Mouse (Mus musculus) megakaryocyte, embryonic 14.5 days (primary cell): ENCODE data around the gene Tmem150b.

Experiments used
- FLI1 ChIP-seq: IDR thresholded peaks from 2 replicates; pipeline ENCODE4 v1.6.1; 2012; ENCODE audit warnings: low read length, inconsistent platforms, mixed read lengths
- GATA1 ChIP-seq: IDR thresholded peaks from 3 replicates; pipeline ENCODE4 v1.6.1; 2012; ENCODE audit warnings: mixed read lengths, low read length, inconsistent platforms, borderline replicate concordance

DNA sequence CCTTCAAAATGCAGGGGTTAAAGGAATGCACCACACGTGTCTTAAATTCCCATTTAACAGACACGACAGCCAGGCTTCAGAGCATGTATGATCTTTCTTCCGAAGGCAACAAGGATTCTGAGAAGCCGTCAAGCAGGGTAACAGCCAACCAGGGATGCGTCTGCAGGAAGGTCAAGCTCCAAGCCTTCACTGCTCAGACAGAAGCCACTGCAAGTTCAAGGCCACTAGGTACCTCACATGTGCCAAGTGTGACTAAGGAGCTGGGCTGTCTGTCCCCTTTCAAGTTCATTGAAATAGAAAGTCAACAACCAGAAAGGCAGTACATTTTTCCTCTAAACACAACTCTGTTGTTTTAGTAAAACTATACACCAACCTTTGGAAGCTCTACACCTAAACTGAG is 58.2 kb downstream of the Tmem150b start:
- TF ChIP-seq GATA1 (no peak), FLI1 (no peak)
